Mouse (Mus musculus) kidney, adult 2 months (tissue): ENCODE measurements at regions not wholly inside any gene's neighbourhood (a gene's known extent, or its start where the extent isn't known, plus 50 kb on each side); places are given as distances from the start of the nearest gene placed in this dataset.

Source experiments
- CTCF ChIP-seq: fragments of 200-500 bp; conservative IDR thresholded peaks from 2 replicates; pipeline ENCODE4 v1.5.1; 2011; ENCODE audit warnings: low read depth, mild to moderate bottlenecking, control low read depth, low read length, moderate library complexity, mixed read lengths; ENCODE audit not compliant: insufficient read depth, insufficient read length
- POLR2A ChIP-seq: fragments of 200-500 bp; IDR thresholded peaks from one replicate; pipeline ENCODE4 v1.6.1; 2011; ENCODE audit warnings: low read depth, low read length, control low read depth

DNA sequence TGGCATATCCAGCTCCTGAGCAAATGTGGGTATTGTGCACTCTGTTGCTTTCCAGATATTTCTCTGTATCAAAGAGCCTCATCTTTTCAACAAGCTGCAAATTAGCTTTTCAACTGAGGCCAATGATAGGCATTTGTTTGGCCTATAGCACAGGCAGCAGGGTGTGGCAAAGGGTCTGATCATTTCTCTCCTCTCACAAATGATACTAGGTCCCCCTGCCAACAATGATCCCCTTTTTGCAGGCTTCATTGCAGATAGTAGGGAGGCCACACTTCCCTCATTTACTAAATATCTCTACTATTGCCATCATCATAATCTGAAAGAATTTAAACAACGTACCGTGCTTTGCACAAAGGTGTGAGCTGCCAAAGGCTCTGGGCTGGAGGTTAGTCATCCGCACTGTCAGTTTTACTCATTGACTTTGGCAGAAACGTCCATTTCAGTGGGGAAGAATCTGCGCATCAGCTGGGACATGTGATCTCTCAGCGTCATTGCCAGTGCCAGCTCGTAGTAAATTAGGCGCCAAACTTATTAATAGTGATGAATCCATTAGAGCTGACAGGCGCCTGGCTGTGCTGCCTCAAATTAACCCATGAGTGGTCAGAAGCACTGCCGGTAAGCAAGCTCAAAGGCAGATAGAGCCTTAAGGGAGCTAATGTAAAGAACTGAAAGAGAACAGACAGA is 147.4 kb upstream of the Foxq1 start:
- TF ChIP-seq POLR2A, result no peak
- TF ChIP-seq CTCF, result no peak
